Mouse (Mus musculus): ENCODE data around the gene Krt7.

Krt7 gene

GRCm38 (mm10) chr15:101410775-101411174, at the start of gene Krt7:
Gene Krt7, plus strand, starts transcription at chr15:101411043.
- DNase-seq (ENCODE audit: low spot score), result peak; percentile 85

- DNase-seq (ENCODE audit: low spot score), result no peak
Observed at GRCm38 (mm10) chr15:101362393-101363010, 48.3 kb upstream of the Krt7 start.

- no peak for DNase-seq (ENCODE audit: low spot score)
Observed at GRCm38 (mm10) chr15:101363933-101364332, 46.9 kb upstream of the Krt7 start.

- peak; percentile 72 for DNase-seq (ENCODE audit: low spot score)
Observed at GRCm38 (mm10) chr15:101364425-101364824, 46.4 kb upstream of the Krt7 start.

- DNase-seq (ENCODE audit: low spot score), result peak; percentile 64
Observed at GRCm38 (mm10) chr15:101364891-101365671, 45.8 kb upstream of the Krt7 start.

- no peak for DNase-seq (ENCODE audit: low spot score)
Observed at GRCm38 (mm10) chr15:101365721-101366120, 45.1 kb upstream of the Krt7 start.

GRCm38 (mm10) chr15:101366482-101366881, 44.4 kb upstream of the Krt7 start:
- no peak for DNase-seq (ENCODE audit: low spot score)

GRCm38 (mm10) chr15:101366926-101367325, 43.9 kb upstream of the Krt7 start:
- no peak for DNase-seq (ENCODE audit: low spot score)

- DNase-seq (ENCODE audit: low spot score), result no peak
Observed at GRCm38 (mm10) chr15:101367497-101367896, 43.3 kb upstream of the Krt7 start.

GRCm38 (mm10) chr15:101368015-101368414, 42.8 kb upstream of the Krt7 start:
- DNase-seq (ENCODE audit: low spot score), result no peak

- no peak for DNase-seq (ENCODE audit: low spot score)
Observed at GRCm38 (mm10) chr15:101368502-101369381, 42.1 kb upstream of the Krt7 start.

- no peak for DNase-seq (ENCODE audit: low spot score)
Observed at GRCm38 (mm10) chr15:101369382-101370100, 41.3 kb upstream of the Krt7 start.

GRCm38 (mm10) chr15:101370101-101370911, 40.5 kb upstream of the Krt7 start, which contains the start of gene Krt80:
Gene Krt80, minus strand, starts transcription at chr15:101370162.
- peak; percentile 95 for DNase-seq (ENCODE audit: low spot score)

- DNase-seq (ENCODE audit: low spot score), result peak; percentile 80
Observed at GRCm38 (mm10) chr15:101371141-101371985, 39.5 kb upstream of the Krt7 start.

GRCm38 (mm10) chr15:101372131-101372977, 38.5 kb upstream of the Krt7 start:
- peak; percentile 73 for DNase-seq (ENCODE audit: low spot score)

GRCm38 (mm10) chr15:101373286-101373898, 37.5 kb upstream of the Krt7 start:
- no peak for DNase-seq (ENCODE audit: low spot score)

GRCm38 (mm10) chr15:101374879-101375278, 36.0 kb upstream of the Krt7 start:
- peak; percentile 88 for DNase-seq (ENCODE audit: low spot score)

- DNase-seq (ENCODE audit: low spot score), result no peak
Observed at GRCm38 (mm10) chr15:101375956-101376775, 34.7 kb upstream of the Krt7 start.

All from lung, postnatal 25 days (tissue).